Mouse (Mus musculus): ENCODE results near the gene Tnfsf13.
"Not testable (repeated sequence)": the region's sequence is repeated elsewhere in the genome, so short reads cannot be mapped to it uniquely, and the experiment has no call there.

The Tnfsf13 gene

GRCm38 (mm10) chr11:69685526-69686148 is at the start of gene Tnfsf13:
Gene Tnfsf13, minus strand, starts transcription at chr11:69685784.
- peak; percentile 91 for DNase-seq

GRCm38 (mm10) chr11:69731408-69731807 is 45.8 kb upstream of the Tnfsf13 start:
- not testable (repeated sequence) for DNase-seq

- DNase-seq: peak; percentile 77
These were observed 43.5 kb upstream of the Tnfsf13 start for GRCm38 (mm10) chr11:69729063-69729462.

- peak; percentile 33 for DNase-seq
These were observed 40.4 kb upstream of the Tnfsf13 start for GRCm38 (mm10) chr11:69725951-69726350.

GRCm38 (mm10) chr11:69723074-69723473 is 37.5 kb upstream of the Tnfsf13 start:
- no peak for DNase-seq

GRCm38 (mm10) chr11:69720852-69721251 is 35.3 kb upstream of the Tnfsf13 start:
- DNase-seq: no peak

GRCm38 (mm10) chr11:69719423-69719822 is 33.8 kb upstream of the Tnfsf13 start:
- DNase-seq: no peak

- DNase-seq: no peak
These were observed 33.1 kb upstream of the Tnfsf13 start for GRCm38 (mm10) chr11:69718661-69719060.

- DNase-seq: no peak
These were observed 31.4 kb upstream of the Tnfsf13 start for GRCm38 (mm10) chr11:69716953-69717352.

GRCm38 (mm10) chr11:69715929-69716328 is 30.3 kb upstream of the Tnfsf13 start:
- DNase-seq: peak; percentile 49

GRCm38 (mm10) chr11:69715482-69715881 is 29.9 kb upstream of the Tnfsf13 start:
- DNase-seq: peak; percentile 62

GRCm38 (mm10) chr11:69714636-69715329 is 29.2 kb upstream of the Tnfsf13 start:
- DNase-seq: no peak

- no peak for DNase-seq
These were observed 27.5 kb upstream of the Tnfsf13 start for GRCm38 (mm10) chr11:69712954-69713672.

GRCm38 (mm10) chr11:69711082-69711481 is 25.5 kb upstream of the Tnfsf13 start:
- no peak for DNase-seq

GRCm38 (mm10) chr11:69710470-69710869 is 24.9 kb upstream of the Tnfsf13 start:
- no peak for DNase-seq

GRCm38 (mm10) chr11:69709554-69710446 is 24.2 kb upstream of the Tnfsf13 start:
- no peak for DNase-seq

- DNase-seq: no peak
These were observed 23.2 kb upstream of the Tnfsf13 start for GRCm38 (mm10) chr11:69708614-69709265.

GRCm38 (mm10) chr11:69707873-69708381 is 22.3 kb upstream of the Tnfsf13 start:
- DNase-seq: no peak

- no peak for DNase-seq
These were observed 21.9 kb upstream of the Tnfsf13 start for GRCm38 (mm10) chr11:69707480-69707847.

GRCm38 (mm10) chr11:69706775-69707479 is 21.3 kb upstream of the Tnfsf13 start:
- DNase-seq: no peak

- no peak for DNase-seq
These were observed 19.0 kb upstream of the Tnfsf13 start for GRCm38 (mm10) chr11:69704613-69705010.

All from lung, postnatal 10 days (tissue).